Mouse (Mus musculus): ENCODE data around the gene Flywch1. TPM values are rescaled to one million over a fixed set of nuclear protein-coding genes. Genes with fewer than 3 reads are reported as not detected.

Flywch1 gene
- total RNA-seq, 4 experiments from 2014 or later = 82.9 to 115 (median 102) TPM

- no peak for DNase-seq
Observed at GRCm38 (mm10) chr17:23742941-23743340, 28.5 kb downstream of the Flywch1 start.

DNA sequence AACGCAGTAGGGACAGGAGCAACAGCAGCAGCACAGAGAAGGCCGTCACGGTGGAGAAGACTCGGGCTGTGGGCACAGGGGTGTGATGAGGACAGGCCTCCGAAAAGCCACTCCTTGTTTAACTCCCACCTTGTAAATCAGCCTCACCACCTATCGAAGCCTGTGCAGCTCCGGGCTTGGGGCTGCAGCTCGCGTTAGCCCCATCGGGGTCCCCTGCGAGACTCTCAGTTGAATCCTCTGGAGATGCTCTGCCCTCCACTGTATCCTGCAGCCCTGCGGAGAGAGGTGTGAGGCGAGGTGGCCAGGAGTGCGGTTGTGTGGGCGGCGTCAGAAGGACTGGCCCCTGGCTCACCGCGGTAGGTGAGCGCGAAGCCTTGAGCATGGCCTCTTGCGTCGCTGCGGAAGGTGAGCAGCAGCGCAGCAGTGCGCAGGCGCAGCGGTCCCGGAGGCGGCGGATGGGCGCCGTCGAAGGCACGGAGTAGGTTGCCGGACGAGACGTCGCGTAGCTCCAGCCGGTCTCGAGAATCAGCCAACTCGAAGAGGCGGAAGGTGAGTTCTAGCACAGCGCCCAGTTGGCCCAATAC is 29.1 kb downstream of the Flywch1 start:
- DNase-seq = no peak

DNA sequence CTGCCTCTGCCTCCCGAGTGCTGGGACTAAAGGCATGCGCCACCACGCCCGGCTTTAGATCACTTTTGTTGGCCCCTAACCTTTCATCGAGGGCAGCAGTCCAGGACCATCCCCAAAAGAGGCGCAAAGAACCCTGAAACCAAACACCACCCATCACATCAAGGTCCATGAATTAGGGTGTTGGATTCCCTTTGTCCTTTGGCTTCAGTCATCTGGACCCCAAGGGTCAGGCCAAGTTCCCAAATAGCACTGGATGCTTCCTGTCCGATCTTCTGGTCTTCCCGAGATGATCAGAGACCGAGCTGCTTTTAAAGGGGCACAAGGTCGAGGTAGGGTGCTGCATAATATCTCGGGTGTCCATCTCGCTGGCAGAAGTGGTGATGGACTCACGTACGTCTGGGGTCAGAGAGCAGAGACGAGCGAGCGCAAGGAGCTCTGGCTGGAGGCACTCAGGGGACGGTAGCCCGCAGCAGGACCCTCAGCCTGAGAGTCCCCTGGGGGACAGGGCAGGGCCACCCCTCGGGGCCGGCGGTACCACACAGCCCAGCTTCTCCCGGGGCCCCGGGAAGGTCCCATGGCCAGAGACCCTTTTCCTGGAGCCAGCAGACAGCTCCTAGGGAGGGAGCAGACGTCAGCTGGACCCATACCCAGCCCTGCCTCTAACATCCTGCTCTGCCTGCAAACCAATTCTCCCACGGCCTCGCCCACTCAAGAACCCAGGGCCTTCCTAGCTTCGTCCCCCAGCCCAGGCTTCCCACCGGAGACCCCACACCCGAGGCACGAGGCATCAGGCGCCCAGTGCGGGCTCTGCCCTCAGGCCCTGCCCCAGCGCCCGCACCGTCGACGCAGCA is 29.8 kb downstream of the Flywch1 start:
- no peak for DNase-seq

DNA sequence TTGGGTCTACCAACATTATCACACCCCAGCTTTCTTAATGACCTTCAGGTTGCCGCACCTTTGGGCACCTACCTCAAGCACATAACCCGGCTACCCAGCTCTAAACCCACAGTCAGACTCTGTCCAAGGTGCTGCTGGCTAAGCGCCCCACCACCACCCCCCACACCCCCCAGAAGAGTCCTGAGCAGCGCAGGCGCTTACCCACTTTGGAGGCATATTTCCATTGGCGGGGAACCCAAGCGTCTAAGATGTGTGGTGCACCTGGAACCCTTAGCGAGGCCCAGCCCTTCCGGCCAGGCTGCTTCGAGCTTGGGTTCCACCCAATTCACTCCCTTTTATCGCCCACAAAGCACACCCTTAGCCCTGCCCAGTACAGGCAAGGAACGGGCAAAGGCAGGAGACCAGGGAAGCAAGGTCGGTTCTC is 30.8 kb downstream of the Flywch1 start, which contains the start of gene Paqr4:
TSS of gene Paqr4 (minus strand) at position 270 of the 424 bp plus-strand sequence.
- no peak for DNase-seq

DNA sequence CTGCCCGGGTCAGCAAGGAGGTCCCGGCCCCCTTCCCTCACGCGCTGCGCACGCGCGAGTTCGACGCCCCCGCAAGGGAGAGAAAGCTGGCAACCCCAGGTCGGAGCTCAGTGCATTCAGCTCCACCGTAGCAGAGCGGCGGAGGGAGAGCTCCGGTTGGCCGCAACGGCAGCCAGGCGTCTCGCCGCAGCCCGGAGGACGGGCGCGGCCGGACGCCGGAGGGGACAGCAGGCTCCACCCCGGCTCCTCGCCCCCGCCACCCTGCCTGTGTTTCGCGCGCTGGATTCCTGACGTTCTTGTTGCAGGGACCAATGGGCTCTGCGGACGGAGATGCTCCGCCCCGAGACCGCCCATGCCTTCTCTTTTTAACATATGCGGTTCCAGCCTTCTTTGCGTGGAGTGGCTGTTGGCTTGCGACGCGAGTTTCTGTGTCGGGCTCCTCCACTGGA is 31.2 kb downstream of the Flywch1 start:
- DNase-seq = peak; percentile 90

- no peak for DNase-seq
Observed at GRCm38 (mm10) chr17:23739202-23740135, 31.9 kb downstream of the Flywch1 start.

- DNase-seq = no peak
Observed at GRCm38 (mm10) chr17:23738836-23739201, 32.6 kb downstream of the Flywch1 start.

DNA sequence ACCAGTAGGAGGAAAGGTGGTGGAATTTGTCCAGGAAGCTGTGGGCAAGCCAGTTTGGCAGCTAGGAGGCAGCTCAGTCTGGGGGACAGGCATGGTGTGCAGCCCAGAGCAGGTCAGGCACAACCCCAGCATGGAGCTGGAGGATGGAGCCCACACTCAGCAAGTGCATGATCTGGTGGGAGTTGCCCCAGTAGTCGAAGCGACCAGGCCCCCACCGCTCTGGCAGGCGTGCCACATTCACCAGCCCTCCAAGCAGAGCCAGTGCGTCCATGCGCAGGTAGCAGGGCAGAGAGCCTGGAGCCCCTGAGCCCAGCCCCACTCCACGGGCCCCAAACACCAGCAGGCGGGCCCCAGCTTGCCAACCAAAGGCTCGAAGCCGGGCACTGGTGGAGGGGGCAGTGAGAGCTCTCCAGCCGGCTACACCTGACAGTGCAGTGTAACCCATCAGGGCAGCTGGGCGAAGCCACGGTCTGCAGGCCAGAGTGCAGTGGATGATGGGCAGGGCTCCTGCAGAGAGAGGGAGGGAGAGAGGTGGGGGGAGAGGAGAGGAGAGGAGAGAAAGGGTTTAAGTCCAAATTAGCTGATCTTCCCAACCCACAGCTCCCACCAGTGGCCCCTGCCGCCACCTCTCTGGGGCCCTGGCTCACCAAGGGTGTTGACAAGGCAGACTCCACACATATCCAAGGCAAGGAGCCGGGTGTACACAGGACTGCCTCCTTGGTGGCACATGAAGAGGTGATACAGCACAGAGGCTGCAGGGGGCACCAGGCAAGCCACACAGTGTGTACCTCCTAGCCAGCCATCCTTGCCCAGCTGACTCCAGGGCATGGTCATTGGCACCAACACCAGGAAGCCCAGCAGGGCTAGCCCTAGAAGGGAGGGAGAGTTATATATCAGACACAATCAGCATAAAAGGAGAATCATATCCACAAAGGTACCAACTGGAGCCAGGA is 33.6 kb downstream of the Flywch1 start:
- no peak for DNase-seq

DNA sequence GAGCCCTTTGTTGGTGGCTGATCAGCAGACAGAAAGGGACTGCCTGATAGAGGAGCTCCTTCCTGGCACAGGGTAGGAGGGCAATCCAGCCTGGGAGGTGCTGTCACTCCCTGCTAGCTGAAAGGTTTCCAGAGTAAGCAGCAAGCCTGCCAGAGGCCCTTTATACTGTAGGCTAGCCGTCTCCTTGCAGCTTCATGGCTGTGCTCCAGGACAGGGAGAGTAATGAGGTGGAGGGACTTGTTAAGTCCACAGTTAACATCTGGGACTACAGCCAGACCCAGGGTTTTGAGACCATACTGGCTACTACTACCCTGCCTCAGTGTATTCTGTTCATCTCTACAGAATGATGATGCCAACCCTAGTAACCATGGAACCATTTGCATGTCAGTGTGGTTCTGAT is 37.1 kb downstream of the Flywch1 start:
- DNase-seq = no peak

GRCm38 (mm10) chr17:23730441-23730840 is 41.0 kb downstream of the Flywch1 start:
- no peak for DNase-seq

DNA sequence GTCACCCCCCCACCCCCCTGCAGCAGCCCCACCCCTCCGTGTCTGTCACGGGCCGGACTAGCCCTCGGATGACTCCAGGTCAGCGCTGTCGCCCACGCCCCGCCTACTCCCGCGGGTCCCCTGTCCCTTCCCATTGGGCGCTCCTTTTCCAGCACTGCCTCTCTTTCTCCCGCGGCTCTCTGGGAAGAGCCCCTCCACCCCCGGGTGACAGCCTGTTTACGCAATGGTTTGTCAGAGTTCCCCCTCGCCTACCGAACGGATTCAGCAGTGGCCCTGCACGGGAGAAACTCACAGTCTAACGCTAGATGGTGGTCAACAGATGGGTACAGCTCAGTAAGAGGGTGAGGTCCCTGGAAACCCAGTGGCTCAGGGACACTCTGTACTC is 44.7 kb downstream of the Flywch1 start:
- peak; percentile 63 for DNase-seq

DNA sequence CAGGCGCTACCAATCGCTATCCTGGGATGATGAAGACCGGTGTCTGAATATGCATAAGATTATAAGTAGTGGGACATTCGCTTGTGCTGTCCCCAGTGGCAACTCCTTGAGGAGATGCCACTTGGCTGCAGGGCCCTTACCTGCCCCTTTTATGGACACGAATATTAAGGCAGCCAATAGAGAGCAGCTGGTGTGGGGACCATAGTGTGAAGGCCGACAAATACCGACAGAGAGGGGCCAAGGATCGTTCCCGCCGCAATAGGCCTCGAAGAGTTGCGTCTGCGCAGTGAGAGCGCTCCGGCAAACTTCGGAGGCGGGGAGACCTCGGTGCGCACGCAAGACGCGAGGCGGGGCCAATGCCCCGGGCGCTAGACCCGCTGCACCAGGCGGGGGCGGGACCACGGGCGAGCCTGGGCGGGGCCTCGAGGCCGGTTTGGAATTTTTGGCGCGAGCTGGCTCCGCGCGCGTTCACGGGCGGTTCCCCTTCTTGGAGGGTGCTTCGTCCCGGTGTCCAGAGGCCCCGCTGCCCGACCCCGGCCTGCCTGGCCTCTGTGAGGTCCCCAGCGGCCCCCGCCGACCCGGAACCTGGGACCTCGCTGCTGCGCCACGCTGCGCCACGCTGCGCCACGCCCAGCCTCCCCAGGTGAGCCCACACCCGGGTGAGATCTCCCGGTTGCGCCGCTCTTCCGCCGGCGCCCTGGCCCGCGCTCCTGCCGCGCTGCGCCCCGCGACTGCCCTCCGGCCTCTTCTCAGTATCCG is 45.2 kb downstream of the Flywch1 start, which contains the start of gene Pkmyt1:
TSS of gene Pkmyt1 (plus strand) at position 338 of the 759 bp plus-strand sequence.
- DNase-seq = peak; percentile 91

GRCm38 (mm10) chr17:23725477-23725876 is 45.9 kb downstream of the Flywch1 start:
- DNase-seq = no peak

DNA sequence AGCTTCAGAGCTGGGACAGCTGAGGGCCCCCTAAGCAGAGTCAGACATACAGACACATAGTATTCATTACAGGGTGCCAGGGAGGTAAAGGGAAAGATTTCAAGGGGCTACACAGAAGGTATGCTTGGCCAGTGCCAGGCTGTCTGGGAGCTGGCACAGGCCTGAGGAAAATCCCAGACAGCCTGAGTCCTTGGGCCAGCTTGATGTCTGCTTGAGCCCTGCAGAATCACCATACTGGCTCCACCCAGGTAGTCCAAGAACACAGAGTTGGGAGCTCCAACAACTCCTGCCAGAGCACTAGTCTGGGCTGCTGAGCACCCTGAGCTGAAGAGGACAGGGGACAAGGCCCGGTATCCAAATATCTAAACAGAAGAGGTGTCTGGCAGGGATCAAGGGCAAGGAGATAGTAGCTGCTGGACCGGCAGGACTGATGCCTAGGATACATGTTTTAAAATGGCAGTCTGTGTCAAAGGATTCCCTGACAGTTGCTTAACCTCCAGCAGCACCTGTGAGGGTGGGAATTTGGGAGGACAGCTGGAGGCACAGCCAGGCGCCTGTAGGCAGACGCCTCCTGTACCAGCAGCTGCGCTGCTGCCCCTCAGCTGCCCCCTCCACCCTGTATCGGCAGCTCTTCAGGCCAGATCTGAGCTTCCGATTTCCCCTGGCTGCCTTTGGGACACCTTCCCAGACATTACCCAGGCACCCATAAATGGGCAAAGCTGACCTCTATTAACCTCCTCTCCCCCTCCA is 48.9 kb downstream of the Flywch1 start, which contains the start of gene 1520401A03Rik:
TSS of gene 1520401A03Rik (minus strand) at position 408 of the 750 bp plus-strand sequence.
- no peak for DNase-seq

DNA sequence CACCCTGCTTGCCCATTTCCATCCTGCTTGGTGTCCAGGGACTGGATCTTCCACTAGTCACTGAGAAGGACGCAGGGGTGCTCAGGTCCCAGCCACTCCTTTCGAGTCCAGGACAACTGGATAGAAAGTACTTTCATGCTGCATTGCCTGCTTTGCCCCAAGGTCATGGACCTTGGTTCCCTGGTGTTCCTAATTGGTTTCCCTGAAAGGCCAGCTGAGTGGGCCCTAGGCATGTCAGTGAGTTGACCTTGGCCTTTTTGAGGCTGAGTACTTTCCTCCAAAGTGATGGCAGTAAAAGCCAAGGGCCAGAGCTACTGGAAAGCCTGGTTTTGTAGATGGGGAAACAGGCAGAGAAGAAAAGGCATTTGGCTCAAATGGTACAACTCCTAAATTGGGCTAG is 49.5 kb downstream of the Flywch1 start:
- peak; percentile 55 for DNase-seq

DNA sequence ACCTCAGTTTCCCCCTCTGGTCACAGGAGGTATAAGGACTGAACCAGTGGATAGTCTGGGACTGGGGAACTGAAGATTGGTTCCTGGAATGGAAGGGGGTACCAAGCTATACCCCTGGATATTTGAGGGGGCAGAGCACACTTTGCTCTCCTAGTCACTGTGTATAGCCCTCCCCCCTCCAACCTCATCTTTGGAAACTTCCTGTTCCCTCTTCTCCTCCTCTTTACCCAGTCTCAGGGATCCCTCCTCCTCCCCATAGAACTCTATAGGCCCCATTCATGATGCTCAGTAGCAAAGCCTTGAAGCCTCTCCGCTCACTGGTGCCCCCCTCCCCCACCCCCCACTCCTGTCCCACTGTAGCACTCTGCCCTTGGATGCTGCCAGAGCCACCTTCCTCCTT is 51.9 kb downstream of the Flywch1 start:
- DNase-seq = no peak

DNA sequence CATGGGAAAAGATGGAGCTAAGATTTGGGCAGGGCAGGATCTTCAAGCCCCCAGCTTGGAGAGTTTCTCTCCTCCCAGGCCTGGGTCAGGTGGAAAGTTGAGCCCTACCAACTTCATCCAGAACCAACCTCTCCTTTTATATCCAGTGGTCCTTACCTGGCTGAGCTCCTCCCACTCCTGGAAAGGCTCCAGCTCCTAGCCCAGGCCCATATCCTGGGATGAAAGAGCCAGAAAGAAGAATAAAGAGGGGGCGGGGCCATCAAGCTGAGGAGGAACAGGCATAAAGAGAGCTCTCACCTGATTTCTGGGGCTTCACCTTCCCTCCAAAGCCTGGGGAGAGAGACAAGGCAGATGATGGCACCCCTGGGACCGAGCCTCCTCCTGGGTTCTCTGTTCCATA is 54.4 kb downstream of the Flywch1 start:
- DNase-seq = no peak

- DNase-seq = peak; percentile 40
Observed at GRCm38 (mm10) chr17:23706212-23706611, 65.2 kb downstream of the Flywch1 start.

DNA sequence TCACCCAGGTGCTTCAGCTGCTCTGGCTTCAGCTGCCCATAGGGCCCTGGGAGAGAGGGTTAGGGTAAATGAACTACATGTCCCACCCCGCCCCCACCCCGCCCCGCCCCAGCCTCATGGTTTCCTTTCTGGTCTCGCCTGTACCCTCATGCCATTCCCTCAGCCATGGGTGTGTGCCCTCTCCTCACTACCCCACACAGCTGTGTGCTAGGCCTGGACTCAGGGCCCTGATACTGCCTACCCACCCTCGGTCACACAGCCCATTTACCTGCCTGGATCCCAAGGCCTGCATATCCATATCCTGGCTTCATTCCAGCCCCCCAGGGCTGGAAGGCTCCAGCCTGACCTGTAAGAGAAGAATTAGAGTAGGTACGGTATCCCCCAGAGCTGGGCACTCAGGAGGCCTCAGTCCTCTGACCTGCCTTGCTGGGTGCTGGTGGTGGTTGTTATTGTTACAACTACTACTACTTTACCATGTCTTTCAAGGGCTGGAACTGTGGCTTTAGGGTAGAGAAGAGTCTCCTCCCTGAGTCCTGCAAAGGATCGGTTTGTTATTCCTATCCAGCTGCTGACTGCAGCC is 65.8 kb downstream of the Flywch1 start:
- no peak for DNase-seq

All from adrenal gland, adult 8-10 months (tissue).